Mouse (Mus musculus): ENCODE data around the gene Midn. TPM values are rescaled to one million over a fixed set of nuclear protein-coding genes. Genes with fewer than 3 reads are reported as not detected.

Gene Midn
- total RNA-seq, 2 experiments from 2014 or later: 94.0 to 96.3 TPM

- intact Hi-C loops (cut with DNase I): no loop called here
- DNase-seq (ENCODE audit: low spot score in 2 of 2): no peak
Measured at GRCm38 (mm10) chr10:80123932-80124562, 24.0 kb upstream of the Midn start.

- no peak for DNase-seq (ENCODE audit: low spot score in 2 of 2)
- intact Hi-C loops (cut with DNase I): no loop called here
Measured at GRCm38 (mm10) chr10:80127920-80128319, 20.2 kb upstream of the Midn start.

GRCm38 (mm10) chr10:80129846-80130245, 18.2 kb upstream of the Midn start:
- intact Hi-C loops (cut with DNase I): no loop called here
- DNase-seq (ENCODE audit: low spot score in 2 of 2): peak in 1 of 2 experiments; percentile 37

- intact Hi-C loops (cut with DNase I): no loop called here
- DNase-seq (ENCODE audit: low spot score in 2 of 2): no peak
Measured at GRCm38 (mm10) chr10:80130403-80131031, 17.6 kb upstream of the Midn start.

GRCm38 (mm10) chr10:80131316-80131951, 16.6 kb upstream of the Midn start:
- intact Hi-C loops (cut with DNase I): no loop called here

GRCm38 (mm10) chr10:80131952-80132350, 16.1 kb upstream of the Midn start:
- intact Hi-C loops (cut with DNase I): no loop called here
- DNase-seq (ENCODE audit: low spot score in 2 of 2): no peak

More at GRCm38 (mm10) chr10:80131316-80131951, 16.6 kb upstream of the Midn start:
- peak; percentile 76 to 79 for DNase-seq (ENCODE audit: low spot score in 2 of 2)

- intact Hi-C loops (cut with DNase I): no loop called here
- peak in 1 of 2 experiments; percentile 34 for DNase-seq (ENCODE audit: low spot score in 2 of 2)
Measured at GRCm38 (mm10) chr10:80133226-80133849, 14.7 kb upstream of the Midn start.

- intact Hi-C loops (cut with DNase I): no loop called here
- DNase-seq (ENCODE audit: low spot score in 2 of 2): no peak
Measured at GRCm38 (mm10) chr10:80134421-80134820, 13.7 kb upstream of the Midn start.

GRCm38 (mm10) chr10:80135161-80135560, 12.9 kb upstream of the Midn start:
- intact Hi-C loops (cut with DNase I): no loop called here
- no peak for DNase-seq (ENCODE audit: low spot score in 2 of 2)

GRCm38 (mm10) chr10:80135641-80136040, 12.4 kb upstream of the Midn start:
- DNase-seq (ENCODE audit: low spot score in 2 of 2): no peak
- intact Hi-C loops (cut with DNase I): no loop called here

- intact Hi-C loops (cut with DNase I): no loop called here
- DNase-seq (ENCODE audit: low spot score in 2 of 2): no peak
Measured at GRCm38 (mm10) chr10:80136179-80136951, 11.7 kb upstream of the Midn start.

- DNase-seq (ENCODE audit: low spot score in 2 of 2): peak; percentile 46 to 72
- intact Hi-C loops (cut with DNase I): no loop called here
Measured at GRCm38 (mm10) chr10:80136952-80137625, 11.0 kb upstream of the Midn start.

GRCm38 (mm10) chr10:80137626-80138552, 10.2 kb upstream of the Midn start:
- intact Hi-C loops (cut with DNase I): no loop called here
- DNase-seq (ENCODE audit: low spot score in 2 of 2): peak; percentile 55 to 79

- peak; percentile 80 to 81 for DNase-seq (ENCODE audit: low spot score in 2 of 2)
- intact Hi-C loops (cut with DNase I): no loop called here
Measured at GRCm38 (mm10) chr10:80138553-80139438, 9.3 kb upstream of the Midn start, which contains the start of gene Atp5d. Gene Atp5d, plus strand, starts transcription at chr10:80138632.

- DNase-seq (ENCODE audit: low spot score in 2 of 2): no peak
- intact Hi-C loops (cut with DNase I): no loop called here
Measured at GRCm38 (mm10) chr10:80139439-80139775, 8.7 kb upstream of the Midn start.

- intact Hi-C loops (cut with DNase I): no loop called here
- no peak for DNase-seq (ENCODE audit: low spot score in 2 of 2)
Measured at GRCm38 (mm10) chr10:80139975-80140665, 8.0 kb upstream of the Midn start.

GRCm38 (mm10) chr10:80140666-80141035, 7.4 kb upstream of the Midn start, which contains the start of gene Cbarp:
Gene Cbarp, minus strand, starts transcription at chr10:80140835.
- no peak for DNase-seq (ENCODE audit: low spot score in 2 of 2)
- intact Hi-C loops (cut with DNase I): no loop called here

All from left cerebral cortex, postnatal 14 days (tissue).